Mouse (Mus musculus) E14TG2a.4 (cell line): ENCODE results near the gene Psap.

Experiments used
- CTCF ChIP-seq: conservative IDR thresholded peaks from 2 replicates; pipeline ENCODE4 v1.5.1; 2014; ENCODE audit warnings: low read length
- NANOG ChIP-seq: IDR thresholded peaks from 2 replicates; pipeline ENCODE4 v1.6.1; 2014; ENCODE audit warnings: borderline replicate concordance, low read length, mixed read lengths
- POU5F1 ChIP-seq: IDR thresholded peaks from 2 replicates; pipeline ENCODE4 v1.6.1; 2014; ENCODE audit warnings: low read length, borderline replicate concordance

DNA sequence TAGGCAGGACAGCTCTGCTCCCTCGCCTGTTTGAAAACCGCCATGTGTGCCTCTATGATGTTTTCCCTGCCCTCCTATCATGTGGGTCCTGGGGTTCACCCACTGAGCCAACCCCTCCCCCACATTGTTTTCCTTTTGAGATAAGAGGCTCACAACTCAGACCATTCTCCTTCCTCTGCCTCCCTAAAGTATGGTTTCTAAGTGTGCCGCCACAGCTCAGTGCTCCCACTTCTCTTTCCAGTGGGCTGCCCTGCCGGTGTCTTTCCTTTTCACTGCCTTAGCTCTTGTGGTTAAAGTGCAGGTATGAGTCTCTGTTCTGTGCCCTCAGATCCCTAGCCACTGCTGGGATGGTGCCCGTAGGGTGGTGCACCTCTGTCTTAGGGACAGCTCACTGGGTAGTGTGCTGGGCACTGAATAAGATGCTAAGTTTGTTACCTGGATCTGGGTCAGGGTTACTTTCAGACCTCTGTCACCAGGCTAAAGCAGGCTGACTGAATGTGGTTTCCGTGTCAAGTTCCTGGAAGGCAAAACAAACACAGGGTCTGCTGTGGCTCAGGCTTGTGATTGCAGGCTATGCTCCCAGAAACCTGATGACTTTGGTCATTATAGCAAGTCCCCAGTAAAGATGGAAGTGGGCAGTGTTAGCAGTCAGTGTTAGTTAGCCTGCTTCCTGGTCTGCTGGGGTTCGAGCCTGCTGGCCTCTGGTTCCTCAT lies 12.8 kb downstream of the Psap start:
- TF ChIP-seq CTCF = no peak
- TF ChIP-seq POU5F1 = no peak
- TF ChIP-seq NANOG = no peak
